Mouse (Mus musculus): ENCODE measurements around the gene Rsrc1.

GRCm38 (mm10) chr3:67280247-67280646 lies 299.1 kb downstream of the Rsrc1 start:
- no peak for TF ChIP-seq POLR2A (IDR thresholded peaks at IDR 0.05; ENCODE audit: low read depth, low read length)
- TF ChIP-seq CTCF (IDR thresholded peaks at IDR 0.05; ENCODE audit: extremely low read depth, insufficient read length, insufficient replicate concordance, low read depth, low read length): no peak

All from small intestine, adult 2 months (tissue).